Mouse (Mus musculus): ENCODE measurements around the gene Sh3pxd2a. TPM values are rescaled to one million over a fixed set of nuclear protein-coding genes. Genes with fewer than 3 reads are reported as not detected.

Gene Sh3pxd2a
- polyA plus RNA-seq, 1 experiment from 2014 or later, result 7.1 TPM

DNA sequence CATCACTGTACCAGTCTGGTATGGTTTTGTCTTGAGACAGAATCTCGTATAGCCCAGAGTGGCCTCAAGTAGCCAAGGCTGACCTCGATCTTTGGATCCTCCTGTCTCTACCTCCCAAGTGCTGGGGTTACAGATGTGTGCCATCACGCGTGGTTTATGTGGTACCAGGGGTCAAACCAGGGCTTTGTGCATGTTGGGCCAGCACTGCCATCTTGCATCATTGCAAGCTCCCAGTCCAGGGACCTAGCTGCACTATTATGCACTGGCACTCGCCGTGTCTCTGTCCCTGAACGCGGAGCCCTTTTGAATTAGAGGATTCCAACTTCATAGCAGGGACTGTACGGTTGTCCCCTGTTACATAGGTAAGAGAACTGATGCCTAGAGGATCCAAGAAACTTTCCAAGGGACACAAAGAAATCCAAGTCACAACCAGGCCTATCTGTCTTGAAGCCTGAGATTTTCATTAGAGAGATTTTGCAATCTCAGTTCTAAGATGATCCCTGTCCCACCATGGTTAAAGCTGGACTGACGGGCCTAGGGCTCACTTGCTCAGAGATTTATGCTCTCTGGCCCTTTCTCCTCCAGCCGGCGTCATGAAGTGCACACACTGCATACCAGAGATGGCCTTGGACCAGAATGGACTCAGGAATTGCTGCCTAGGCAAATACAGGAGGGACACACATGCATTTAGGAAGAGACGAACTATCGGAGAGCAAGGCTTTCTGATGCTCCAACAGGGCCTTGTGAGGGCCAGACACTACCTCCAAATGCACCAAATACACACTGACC, 157.9 kb downstream of the Sh3pxd2a start:
- Histone ChIP-seq H3K9me3 (no peaks in the 10 kb centered on the region), H3K4me2 (no peak overlapping the region), H3K27me3 (no peaks in the 10 kb centered on the region), H3K9ac (no peak overlapping the region), H3K36me3 (peaks cover 17% of the 10 kb centered on the region), H3K4me1 (peaks cover 49% of the 10 kb centered on the region), H3K4me3 (no peak overlapping the region), H3K27ac (no peak overlapping the region)
- no peak for ATAC-seq (ENCODE audit: borderline replicate concordance, extremely low read depth, low FRiP score, low TSS enrichment)
- whole genome bisulfite sequencing, result 82% methylated on average over 14 of the region's 14 CpGs

DNA sequence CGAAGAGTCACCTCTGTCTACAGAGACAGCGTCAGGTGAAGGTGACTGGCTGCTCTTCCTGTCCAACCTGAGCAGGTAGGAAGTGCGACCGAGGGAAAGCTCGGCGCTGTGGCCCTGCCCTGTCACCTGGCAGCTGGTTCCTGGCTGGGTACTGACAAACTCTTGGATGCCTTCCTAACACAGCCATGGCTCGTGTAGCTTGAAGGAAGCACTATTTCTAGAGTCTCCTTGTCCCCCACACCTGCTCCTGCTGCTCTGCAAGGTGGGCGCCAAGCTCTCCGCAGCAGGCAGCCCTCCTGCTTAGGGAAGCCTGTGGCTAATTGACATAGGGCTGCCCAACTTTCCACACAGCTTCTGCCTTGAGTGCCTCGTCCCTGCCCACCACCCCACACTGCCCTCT, 158.8 kb downstream of the Sh3pxd2a start:
- Histone ChIP-seq H3K4me2 (no peak overlapping the region), H3K4me1 (peaks cover 58% of the 10 kb centered on the region), H3K36me3 (peaks cover 14% of the 10 kb centered on the region), H3K9ac (no peak overlapping the region), H3K9me3 (no peaks in the 10 kb centered on the region), H3K4me3 (no peak overlapping the region), H3K27me3 (no peaks in the 10 kb centered on the region), H3K27ac (no peak overlapping the region)
- ATAC-seq (ENCODE audit: borderline replicate concordance, extremely low read depth, low FRiP score, low TSS enrichment), result no peak
- 76% methylated on average over 10 of the region's 10 CpGs for WGBS

DNA sequence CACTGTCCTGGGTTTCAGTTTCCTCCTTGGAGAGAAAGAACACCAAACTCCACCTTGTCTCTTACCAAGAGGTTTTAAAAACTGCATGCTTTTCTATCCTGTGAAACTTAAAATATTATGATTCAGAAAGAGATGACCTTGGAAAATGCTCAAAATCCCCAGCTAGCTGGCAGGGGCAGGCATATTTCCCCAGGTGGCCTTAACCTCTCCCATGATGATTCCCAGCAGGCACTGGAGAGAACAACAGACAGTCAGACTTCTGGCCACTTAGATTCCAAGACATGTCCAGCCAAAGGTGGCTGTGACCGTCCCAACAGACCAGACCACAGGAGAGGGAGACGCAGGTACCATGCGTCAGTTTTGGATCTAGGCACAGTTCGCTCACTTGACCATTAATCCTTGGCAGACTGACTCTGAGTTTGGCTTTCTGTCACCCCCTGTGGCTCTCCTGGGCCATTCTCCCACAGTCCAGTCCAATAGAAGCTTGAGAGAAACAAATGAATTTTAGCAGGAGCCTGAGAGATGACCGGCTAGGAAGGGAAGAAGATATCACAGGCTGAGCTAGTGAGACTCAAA, 159.9 kb downstream of the Sh3pxd2a start:
- Histone ChIP-seq H3K4me1 (peaks cover 53% of the 10 kb centered on the region), H3K9me3 (no peaks in the 10 kb centered on the region), H3K4me3 (no peak overlapping the region), H3K4me2 (no peak overlapping the region), H3K36me3 (peaks cover 6% of the 10 kb centered on the region), H3K27me3 (no peaks in the 10 kb centered on the region), H3K27ac (no peak overlapping the region), H3K9ac (no peak overlapping the region)
- ATAC-seq (ENCODE audit: borderline replicate concordance, extremely low read depth, low FRiP score, low TSS enrichment), result no peak
- 79% methylated on average over 5 of the region's 5 CpGs for WGBS

DNA sequence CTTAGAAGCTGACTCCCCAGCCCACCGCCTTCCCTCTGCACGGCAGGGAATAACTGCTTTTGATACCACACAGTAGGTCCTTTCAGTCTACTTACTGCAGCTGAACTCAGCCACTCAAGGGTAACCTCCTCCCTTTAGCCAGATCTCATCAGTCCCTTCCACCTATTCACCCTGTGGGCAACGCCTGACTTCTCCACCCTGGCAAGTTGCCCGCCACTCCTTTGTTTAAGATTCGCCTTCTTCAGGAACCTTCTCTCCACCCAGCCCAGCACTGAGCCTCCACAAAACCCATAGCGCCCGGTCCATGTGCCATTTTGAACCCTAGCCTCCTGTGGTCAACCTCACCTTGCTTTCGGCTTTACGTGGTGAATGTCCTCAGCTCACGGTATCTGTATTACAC, 161.1 kb downstream of the Sh3pxd2a start:
- Histone ChIP-seq H3K36me3 (peaks cover 10% of the 10 kb centered on the region), H3K27ac (peak overlapping the region; percentile 79; the same call in 1 of the 2 replicates), H3K9ac (no peak overlapping the region), H3K27me3 (no peaks in the 10 kb centered on the region), H3K4me1 (peaks cover 52% of the 10 kb centered on the region), H3K4me2 (no peak overlapping the region), H3K4me3 (no peak overlapping the region), H3K9me3 (no peaks in the 10 kb centered on the region)
- 70% methylated on average over 10 of the region's 10 CpGs for WGBS
- ATAC-seq (ENCODE audit: borderline replicate concordance, extremely low read depth, low FRiP score, low TSS enrichment), result no peak

DNA sequence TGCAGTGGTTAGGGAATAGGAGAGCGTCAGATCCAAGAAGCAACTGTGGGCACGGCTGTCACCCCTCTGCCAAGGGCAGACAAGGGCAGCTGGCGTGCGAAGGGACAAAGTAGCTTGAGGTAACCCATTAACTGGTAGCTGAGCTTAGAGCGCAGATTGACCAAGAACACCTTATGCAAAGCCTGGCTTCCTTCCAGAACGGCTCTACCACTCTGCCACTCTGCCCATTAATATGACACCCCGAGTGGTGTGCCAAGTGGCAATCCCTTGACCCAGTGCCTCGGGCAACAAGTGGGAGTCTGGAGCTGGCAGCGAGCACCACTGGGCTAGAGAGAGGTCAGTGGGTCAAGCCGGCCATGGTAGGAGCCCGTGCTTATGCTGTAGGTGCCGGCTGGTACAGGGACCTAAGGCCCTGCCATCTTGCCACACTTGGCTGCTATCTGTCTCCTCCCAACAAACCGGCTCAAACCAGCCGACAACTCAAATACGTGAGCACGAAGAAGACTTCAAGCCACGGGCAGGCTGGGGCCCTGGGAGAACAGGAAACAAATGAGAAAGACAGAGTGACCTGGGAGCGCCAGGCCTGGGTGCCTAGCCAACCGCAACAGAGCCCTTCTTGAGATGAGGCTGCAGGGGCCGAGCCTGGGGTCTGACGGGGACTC, 161.9 kb downstream of the Sh3pxd2a start:
- peaks cover 10% of the 10 kb centered on the region for H3K36me3 ChIP-seq
- H3K9me3 ChIP-seq, result no peaks in the 10 kb centered on the region
- 29% methylated on average over 21 of the region's 21 CpGs for WGBS
- H3K27me3 ChIP-seq, result no peaks in the 10 kb centered on the region
- peak overlapping the region; percentile 19 for H3K4me2 ChIP-seq
- H3K4me3 ChIP-seq, result no peak overlapping the region
- ATAC-seq (ENCODE audit: borderline replicate concordance, extremely low read depth, low FRiP score, low TSS enrichment), result no peak
- H3K27ac ChIP-seq, result peak overlapping the region; percentile 79
- H3K9ac ChIP-seq, result no peak overlapping the region
- H3K4me1 ChIP-seq, result peaks cover 52% of the 10 kb centered on the region

DNA sequence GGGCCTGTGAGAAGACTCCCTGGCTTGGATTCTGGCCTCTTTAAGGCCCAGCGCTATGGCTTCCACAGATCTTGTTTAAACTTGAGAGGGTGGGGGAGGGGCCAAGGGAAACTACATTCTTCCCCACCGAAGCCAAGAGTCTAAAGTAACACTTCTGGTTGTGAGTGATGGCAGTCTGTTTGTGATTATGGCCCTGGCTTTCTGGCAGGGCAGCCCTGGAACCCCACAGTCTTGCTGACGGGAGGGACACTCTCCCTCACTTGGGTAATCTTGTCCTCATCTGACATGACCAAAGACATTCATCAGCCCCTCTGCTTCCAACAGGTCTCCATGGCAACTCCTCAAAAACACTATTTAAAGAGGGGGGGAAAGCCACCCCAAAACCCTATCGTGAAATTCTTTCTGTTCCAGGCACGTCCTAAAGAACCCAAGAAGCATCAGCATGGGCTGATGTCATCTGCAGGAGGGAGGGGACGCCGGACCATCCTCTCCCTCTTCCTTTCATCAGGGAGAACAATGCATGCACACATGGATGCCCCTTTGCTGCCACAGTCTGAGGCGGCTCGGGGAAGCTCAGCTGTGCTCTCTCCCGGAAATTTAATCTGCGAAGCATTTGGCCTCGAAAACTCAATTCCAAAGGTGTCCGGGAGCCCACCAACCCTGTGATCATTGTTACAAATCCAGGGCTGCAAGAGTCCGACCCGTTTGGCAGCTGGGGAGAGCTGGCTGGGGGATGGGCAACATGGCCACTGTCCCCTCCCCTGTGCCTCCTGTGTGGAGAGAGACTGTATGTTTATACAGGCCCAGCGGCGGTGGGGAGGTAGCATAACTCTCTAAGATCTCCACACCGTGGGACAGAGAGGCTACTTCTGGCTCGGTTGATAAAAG, 162.7 kb downstream of the Sh3pxd2a start:
- Histone ChIP-seq H3K27me3 (no peaks in the 10 kb centered on the region), H3K9me3 (no peaks in the 10 kb centered on the region), H3K36me3 (peaks cover 10% of the 10 kb centered on the region), H3K27ac (peak overlapping the region; percentile 79), H3K4me2 (peak overlapping the region; percentile 19), H3K9ac (no peak overlapping the region), H3K4me1 (peaks cover 49% of the 10 kb centered on the region), H3K4me3 (no peak overlapping the region)
- peak; percentile 64 for ATAC-seq (ENCODE audit: borderline replicate concordance, extremely low read depth, low FRiP score, low TSS enrichment)
- WGBS, result 5% methylated on average over 19 of the region's 19 CpGs

DNA sequence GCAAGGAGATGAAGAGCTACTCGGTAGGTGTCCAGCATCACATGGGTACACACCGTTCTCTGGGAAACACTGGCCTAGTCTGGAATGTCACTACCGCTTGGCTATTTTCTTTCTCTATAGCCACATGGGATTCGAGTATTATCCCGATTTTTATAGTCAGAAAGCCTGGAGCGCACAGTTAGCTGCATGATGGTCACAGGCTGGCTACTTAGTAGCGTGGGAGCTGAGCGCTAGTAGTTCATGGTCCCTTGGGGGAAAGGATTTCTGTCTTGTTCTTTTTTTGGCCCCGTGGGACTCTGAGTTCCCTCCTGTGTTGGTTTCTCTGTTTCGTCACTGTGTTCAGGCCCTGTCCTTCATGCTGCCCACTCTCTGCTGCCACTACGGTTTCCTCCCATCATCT, 166.1 kb downstream of the Sh3pxd2a start:
- H3K4me2 ChIP-seq, result no peak overlapping the region
- no peak overlapping the region for H3K27ac ChIP-seq
- 75% methylated on average over 11 of the region's 11 CpGs for WGBS
- no peaks in the 10 kb centered on the region for H3K27me3 ChIP-seq
- no peaks in the 10 kb centered on the region for H3K9me3 ChIP-seq
- H3K4me1 ChIP-seq, result peaks cover 44% of the 10 kb centered on the region
- H3K36me3 ChIP-seq, result peaks cover 11% of the 10 kb centered on the region
- ATAC-seq (ENCODE audit: borderline replicate concordance, extremely low read depth, low FRiP score, low TSS enrichment), result no peak
- H3K9ac ChIP-seq, result no peak overlapping the region
- no peak overlapping the region for H3K4me3 ChIP-seq

DNA sequence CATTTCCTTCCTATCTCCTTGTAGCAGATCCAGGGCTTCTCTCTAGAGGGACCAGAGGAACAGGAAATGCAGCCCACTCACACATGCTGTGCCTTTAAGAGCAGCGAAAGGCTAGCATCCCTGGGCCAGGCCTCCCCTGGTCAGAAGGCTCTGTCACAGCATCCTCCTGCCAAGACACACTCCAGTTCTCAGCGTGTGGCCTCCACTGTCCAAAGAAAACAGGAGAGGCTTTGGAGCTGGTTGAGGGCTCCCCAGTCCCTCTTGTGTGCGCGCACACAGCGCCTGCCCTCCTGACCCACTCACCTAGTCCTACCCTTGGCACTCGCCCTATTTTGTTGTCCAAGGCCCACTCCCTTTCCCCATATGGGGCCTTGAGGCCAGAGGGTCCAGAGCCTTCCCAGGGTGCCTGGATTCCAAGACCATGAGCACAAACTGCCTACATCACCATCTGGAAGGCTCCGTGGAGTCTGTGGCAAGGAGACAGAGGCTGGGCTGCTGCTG, 171.7 kb downstream of the Sh3pxd2a start:
- ATAC-seq (ENCODE audit: borderline replicate concordance, extremely low read depth, low FRiP score, low TSS enrichment), result no peak; the same call in 1 of the 2 replicates
- WGBS, result 56% methylated on average over 7 of the region's 7 CpGs
- Histone ChIP-seq H3K9me3 (no peaks in the 10 kb centered on the region), H3K27ac (peak overlapping the region; percentile 60), H3K4me3 (no peak overlapping the region), H3K4me1 (peaks cover 29% of the 10 kb centered on the region), H3K36me3 (peaks cover 16% of the 10 kb centered on the region), H3K9ac (0 out of 2 replicates have a peak overlapping the region, but pooled peaks have one; percentile 2), H3K4me2 (no peak overlapping the region), H3K27me3 (no peaks in the 10 kb centered on the region)

DNA sequence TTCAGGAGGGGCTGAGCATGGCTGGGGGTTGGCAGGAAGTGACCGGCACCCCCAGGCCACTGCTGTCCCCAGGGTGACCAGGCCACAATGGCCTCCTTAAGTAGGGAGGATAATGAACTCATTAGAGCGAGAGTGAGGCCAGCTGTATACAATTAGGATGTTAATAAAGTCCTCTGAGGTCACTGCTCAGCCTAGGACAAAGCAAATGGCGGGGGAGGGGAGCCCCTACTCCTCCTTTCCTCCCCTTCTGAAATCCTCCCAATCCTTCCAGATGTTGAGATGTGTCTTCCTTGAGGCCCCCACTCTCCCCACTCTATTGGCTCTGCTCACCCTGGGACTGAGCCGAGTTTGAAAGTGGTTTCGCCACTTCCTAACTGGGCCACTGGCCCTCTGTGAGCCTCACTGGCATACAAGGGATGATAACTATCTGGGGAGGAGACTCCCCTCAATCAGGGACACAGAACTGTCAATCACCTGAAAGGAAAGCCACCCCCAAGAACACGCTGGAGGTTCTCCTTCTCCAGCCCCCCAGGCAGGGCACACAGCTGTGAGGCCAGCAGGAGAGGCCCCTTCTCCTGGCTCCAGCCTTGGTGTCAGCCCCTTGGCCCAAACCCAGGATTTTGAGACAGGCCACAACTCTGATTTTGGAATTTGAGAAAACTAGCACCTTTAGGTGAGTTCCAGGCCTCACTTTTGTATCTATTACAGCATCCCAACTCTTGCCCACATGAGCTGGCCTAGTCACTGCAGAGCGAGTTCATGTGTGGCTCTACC, 172.7 kb downstream of the Sh3pxd2a start:
- peaks cover 29% of the 10 kb centered on the region for H3K4me1 ChIP-seq
- H3K9ac ChIP-seq, result no peak overlapping the region
- H3K4me2 ChIP-seq, result no peak overlapping the region
- no peaks in the 10 kb centered on the region for H3K9me3 ChIP-seq
- H3K27ac ChIP-seq, result peak overlapping the region; percentile 60
- peaks cover 21% of the 10 kb centered on the region for H3K36me3 ChIP-seq
- H3K27me3 ChIP-seq, result no peaks in the 10 kb centered on the region
- WGBS, result 41% methylated on average over 7 of the region's 7 CpGs
- H3K4me3 ChIP-seq, result no peak overlapping the region
- ATAC-seq (ENCODE audit: borderline replicate concordance, extremely low read depth, low FRiP score, low TSS enrichment), result peak; percentile 69

DNA sequence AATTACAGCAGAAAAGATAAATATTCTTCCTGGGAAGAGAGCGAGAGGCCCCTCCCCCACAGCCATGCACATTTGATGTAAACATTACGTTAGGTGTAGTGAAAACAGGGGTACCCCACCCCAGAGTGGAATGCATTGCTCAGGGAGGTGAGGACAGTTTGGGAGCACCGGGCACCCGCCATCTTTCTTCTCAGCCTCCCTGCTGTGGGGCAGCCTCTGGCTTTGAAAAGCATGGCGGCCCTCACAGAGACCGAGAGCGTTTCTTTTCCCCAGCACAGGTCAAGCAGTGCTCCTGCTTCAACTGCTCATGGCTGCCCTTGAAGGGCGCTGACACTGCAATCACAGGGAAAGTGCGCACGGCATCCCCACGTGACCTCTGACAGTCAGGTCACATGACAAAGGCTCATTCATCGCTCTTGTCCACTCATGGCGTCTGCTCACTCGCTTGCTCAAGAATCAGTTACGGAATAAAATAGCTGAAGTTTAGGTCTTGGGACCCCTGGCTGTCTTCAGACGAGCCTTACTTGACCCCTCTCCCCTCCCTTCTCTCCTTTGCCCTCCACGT, 177.2 kb downstream of the Sh3pxd2a start:
- WGBS, result 70% methylated on average over 17 of the region's 17 CpGs

More for the DNA sequence above, 177.2 kb downstream of the Sh3pxd2a start:
- H3K27me3 ChIP-seq, result no peaks in the 10 kb centered on the region
- no peak for ATAC-seq (ENCODE audit: borderline replicate concordance, extremely low read depth, low FRiP score, low TSS enrichment)
- peaks cover 9% of the 10 kb centered on the region for H3K4me1 ChIP-seq
- H3K4me2 ChIP-seq, result no peak overlapping the region
- no peak overlapping the region for H3K9ac ChIP-seq
- peaks cover 47% of the 10 kb centered on the region for H3K36me3 ChIP-seq
- H3K27ac ChIP-seq, result no peak overlapping the region
- no peak overlapping the region for H3K4me3 ChIP-seq
- H3K9me3 ChIP-seq, result no peaks in the 10 kb centered on the region
